Mouse (Mus musculus) common myeloid progenitor, adult 5-6 weeks (primary cell): ENCODE results near the gene Tapbp. TPM values are rescaled to one million over a fixed set of nuclear protein-coding genes. Genes with fewer than 3 reads are reported as not detected.
A peak's percentile ranks its signal among the peaks of the same experiment; 100 is the strongest.

Experiments used
- ATAC-seq: replicated peaks from 2 replicates; pipeline ENCODE4 v1.8.0; 2016; ENCODE audit warnings: low read depth, mild to moderate bottlenecking, moderate TSS enrichment, inconsistent platforms; ENCODE audit not compliant: poor library complexity, severe bottlenecking
- total RNA-seq: library from RNA; stranded (forward); fragments of 200-1000, 187-1606 nt; gene quantifications from 2 replicates; pipeline ENCODE4 v1.2.3, GENCODE M21; 2017

Tapbp gene
- total RNA-seq, 1 experiment from 2014 or later: 56.4 TPM

- ATAC-seq: no peak
These were observed 41.8 kb downstream of the Tapbp start for GRCm38 (mm10) chr17:33957493-33957892.

- no peak for ATAC-seq
These were observed 42.8 kb downstream of the Tapbp start for GRCm38 (mm10) chr17:33958451-33958850.

DNA sequence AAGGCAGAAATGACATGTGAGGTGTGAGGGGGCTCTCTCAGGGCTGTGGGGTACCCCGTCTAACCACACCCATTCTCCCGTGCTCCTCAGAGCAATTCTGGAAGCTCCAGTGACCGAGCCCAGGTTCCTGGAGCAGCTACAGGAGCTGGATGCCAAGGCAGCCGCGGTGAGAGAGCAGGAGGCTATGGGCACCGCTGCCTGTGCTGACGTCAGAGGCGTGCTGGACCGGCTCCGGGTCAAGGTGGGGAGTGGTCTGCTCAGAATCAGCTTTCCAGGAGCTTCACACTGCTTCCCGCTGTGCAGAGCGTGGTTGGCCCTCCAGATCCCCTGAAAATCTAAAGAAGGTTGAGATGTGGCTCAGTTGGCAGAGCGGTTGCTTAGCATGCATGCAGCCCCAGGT lies 43.4 kb downstream of the Tapbp start:
- no peak for ATAC-seq

DNA sequence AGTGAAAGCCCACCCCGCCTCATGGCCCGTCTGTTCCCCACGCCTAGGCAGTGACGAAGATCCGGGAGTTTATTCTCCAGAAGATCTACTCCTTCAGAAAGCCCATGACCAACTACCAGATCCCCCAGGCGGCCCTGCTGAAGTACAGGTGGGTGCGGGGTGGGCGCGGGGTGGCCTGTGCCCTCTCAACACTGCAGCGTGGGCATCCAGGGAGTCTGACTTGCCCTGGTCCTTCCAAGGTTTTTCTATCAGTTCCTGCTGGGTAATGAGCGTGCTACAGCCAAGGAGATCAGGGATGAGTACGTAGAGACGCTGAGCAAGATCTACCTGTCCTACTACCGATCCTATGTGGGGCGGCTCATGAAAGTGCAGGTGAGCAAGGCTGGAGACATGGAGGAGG lies 44.2 kb downstream of the Tapbp start:
- ATAC-seq: no peak

- no peak for ATAC-seq
These were observed 47.2 kb downstream of the Tapbp start for GRCm38 (mm10) chr17:33962876-33963275.

DNA sequence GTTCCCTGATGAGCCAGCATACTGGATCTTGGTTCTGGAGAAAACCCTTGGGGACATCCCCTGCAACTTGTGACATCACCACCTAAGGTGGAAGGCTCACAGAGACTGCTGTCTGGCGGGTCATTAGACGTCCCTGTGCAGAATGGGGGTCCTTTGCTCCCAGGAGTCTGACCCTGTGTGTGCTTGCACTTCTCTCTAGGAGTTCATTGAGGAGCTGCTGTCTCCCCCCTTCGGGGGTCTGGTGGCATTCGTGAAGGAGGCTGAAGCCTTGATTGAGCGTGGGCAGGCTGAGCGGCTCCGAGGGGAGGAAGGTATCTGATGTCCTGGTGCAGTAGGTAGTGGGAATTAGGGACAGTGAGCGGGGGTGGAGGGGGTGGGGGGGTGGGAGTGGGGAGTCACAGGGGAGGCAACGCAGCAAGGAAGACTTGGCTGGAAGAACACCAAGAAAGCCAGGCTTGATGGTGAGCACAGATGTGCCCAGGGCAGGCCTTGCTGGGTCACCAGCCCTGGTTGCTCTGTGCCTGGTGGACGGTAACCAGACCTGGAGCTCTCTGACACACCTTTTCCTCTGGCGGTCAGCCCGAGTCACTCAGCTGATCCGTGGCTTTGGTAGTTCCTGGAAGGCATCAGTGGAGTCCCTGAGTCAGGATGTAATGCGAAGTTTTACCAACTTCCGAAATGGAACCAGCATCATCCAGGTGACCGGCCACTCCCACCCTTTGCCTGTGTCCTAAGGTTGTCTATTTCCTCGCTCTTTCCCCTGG lies 49.6 kb downstream of the Tapbp start:
- ATAC-seq: no peak

GRCm38 (mm10) chr17:33965846-33966550 lies 50.3 kb downstream of the Tapbp start:
- no peak for ATAC-seq

- ATAC-seq: peak; percentile 81
These were observed 52.8 kb downstream of the Tapbp start for GRCm38 (mm10) chr17:33968489-33968888.

DNA sequence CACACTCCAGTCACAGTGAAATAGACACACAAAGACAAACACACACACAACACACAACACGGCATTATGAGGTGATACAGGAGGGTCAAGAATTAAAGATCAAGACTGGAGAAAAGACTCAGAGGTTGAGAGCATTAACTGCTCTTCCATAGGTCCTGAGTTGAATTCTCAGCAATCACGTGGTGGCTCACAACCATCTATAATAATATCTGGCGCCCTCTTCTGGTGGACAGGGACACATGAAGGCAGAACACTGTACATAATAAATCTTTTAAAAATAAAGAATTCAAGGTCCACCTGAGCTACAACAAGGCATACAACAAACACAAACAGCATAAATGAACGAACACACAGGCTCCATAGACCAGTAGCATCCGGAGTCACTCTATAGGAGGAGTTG lies 53.2 kb downstream of the Tapbp start:
- peak; percentile 24 for ATAC-seq

GRCm38 (mm10) chr17:33969394-33969793 lies 53.7 kb downstream of the Tapbp start:
- ATAC-seq: no peak

DNA sequence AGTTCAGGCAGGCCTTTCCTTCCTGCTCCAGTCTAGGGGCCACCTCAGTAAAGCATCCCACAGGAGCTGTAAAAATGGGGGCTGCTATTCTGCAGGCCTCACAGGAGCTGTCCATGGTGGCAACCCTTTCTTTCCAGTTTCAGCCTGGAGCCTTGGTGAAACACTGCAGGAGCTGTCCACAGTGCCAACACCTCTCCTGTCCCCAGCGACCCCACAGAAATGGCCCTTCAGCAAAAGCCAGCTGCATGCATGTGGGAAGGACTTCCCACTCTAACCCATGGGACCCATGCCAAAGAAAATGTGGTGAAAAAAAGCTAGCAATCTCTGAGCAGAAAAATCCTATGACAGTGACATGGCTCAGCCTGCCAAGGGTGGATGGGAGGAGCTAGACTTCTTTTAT lies 57.0 kb downstream of the Tapbp start:
- ATAC-seq: peak; percentile 43

DNA sequence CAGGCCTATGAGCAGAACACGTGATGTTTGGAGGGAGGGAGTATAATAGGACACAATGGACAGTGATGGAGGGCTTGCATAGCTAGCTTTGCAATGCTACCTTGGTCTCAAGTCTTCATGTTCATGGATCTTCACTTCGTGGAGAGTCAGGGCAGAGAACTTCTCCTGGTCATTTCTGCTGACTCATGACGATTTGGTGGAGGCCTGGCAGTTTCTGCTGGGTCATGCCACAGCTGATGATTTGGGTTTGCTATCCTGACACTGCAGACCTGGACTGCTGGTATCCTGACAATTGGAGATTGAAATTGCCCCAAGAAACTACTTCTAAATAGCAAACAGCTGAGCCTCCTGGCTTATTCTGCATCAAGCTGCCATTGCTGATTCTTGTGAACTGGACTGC lies 57.9 kb downstream of the Tapbp start:
- ATAC-seq: no peak

- ATAC-seq: no peak
These were observed 62.3 kb downstream of the Tapbp start for GRCm38 (mm10) chr17:33977861-33978557.

DNA sequence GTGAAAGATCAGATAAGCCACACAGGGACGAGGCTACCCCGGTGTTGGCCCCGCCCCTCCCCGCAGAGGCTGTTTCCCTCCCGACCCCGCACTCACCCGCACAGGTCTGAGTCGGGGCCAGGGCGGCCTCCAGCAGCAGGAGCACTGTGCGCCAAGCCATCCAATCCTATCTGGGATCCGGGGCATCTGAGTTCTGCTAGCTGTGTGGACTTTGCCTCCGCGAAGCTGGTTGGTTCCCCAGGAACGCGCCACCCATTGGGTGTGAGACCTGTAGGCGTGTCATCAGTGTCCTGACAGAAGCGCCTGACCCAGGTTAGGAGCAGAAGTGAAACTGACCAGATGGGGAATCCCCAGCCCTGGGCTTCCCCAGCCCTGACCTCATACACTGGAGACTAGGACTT lies 62.9 kb downstream of the Tapbp start:
- ATAC-seq: peak; percentile 90

Other genes starting within 250 kb of the Tapbp start
- gene Hnrnpm, start 229.0 kb upstream of the Tapbp start, total RNA-seq: 414 and 543 TPM in 2 replicates
- gene March2, start 197.2 kb upstream of the Tapbp start, total RNA-seq: 31.5 and 35.0 TPM in 2 replicates
- gene Rab11b, start 155.4 kb upstream of the Tapbp start, total RNA-seq: 42.5 and 65.0 TPM in 2 replicates
- 5.9 and 14.2 TPM in 2 replicates for gene Angptl4, start 134.1 kb upstream of the Tapbp start, total RNA-seq
- gene Kank3, start 105.4 kb upstream of the Tapbp start, total RNA-seq: 4.6 and 5.5 TPM in 2 replicates
- gene Rps28, start 91.3 kb upstream of the Tapbp start, total RNA-seq: 2,900 and 3,215 TPM in 2 replicates
- 107 and 132 TPM in 2 replicates for gene Ndufa7, start 91.3 kb upstream of the Tapbp start, total RNA-seq
- gene Cd320, start 72.8 kb upstream of the Tapbp start, total RNA-seq: 9.5 and 20.2 TPM in 2 replicates
- not detected in 2 replicates for gene Gm7029, start 42.1 kb upstream of the Tapbp start, total RNA-seq
- 29.6 and 37.5 TPM in 2 replicates for gene Kifc1, start 25.2 kb upstream of the Tapbp start, total RNA-seq
- gene Platr17, start 10.8 kb upstream of the Tapbp start, total RNA-seq: 1.2 and 1.5 TPM in 2 replicates
- 24.1 and 44.4 TPM in 2 replicates for gene Daxx, start 6.5 kb upstream of the Tapbp start, total RNA-seq
- 16.6 and 24.1 TPM in 2 replicates for gene Zbtb22, start within 50 bp of the Tapbp start, total RNA-seq
- gene Rgl2, start 13.6 kb downstream of the Tapbp start, total RNA-seq: 21.2 and 22.5 TPM in 2 replicates
- gene Pfdn6, start 24.4 kb downstream of the Tapbp start, total RNA-seq: 128 and 170 TPM in 2 replicates
- 50.0 and 62.5 TPM in 2 replicates for gene Wdr46, start 24.8 kb downstream of the Tapbp start, total RNA-seq
- 2.6 and 2.7 TPM in 2 replicates for gene B3galt4, start 35.6 kb downstream of the Tapbp start, total RNA-seq
- gene Vps52, start 39.9 kb downstream of the Tapbp start, total RNA-seq: 13.0 and 16.4 TPM in 2 replicates
- gene Rps18, start 40.1 kb downstream of the Tapbp start, total RNA-seq: 1,549 and 1,746 TPM in 2 replicates
- gene H2-K1, start 84.4 kb downstream of the Tapbp start, total RNA-seq: 983 and 1,076 TPM in 2 replicates
- gene Ring1, start 108.8 kb downstream of the Tapbp start, total RNA-seq: 11.9 and 12.8 TPM in 2 replicates
- gene H2-Ke6, start 112.2 kb downstream of the Tapbp start, total RNA-seq: 43.8 and 60.6 TPM in 2 replicates
- 70.5 and 100 TPM in 2 replicates for gene Slc39a7, start 115.8 kb downstream of the Tapbp start, total RNA-seq
- gene Rxrb, start 115.9 kb downstream of the Tapbp start, total RNA-seq: 34.1 and 36.3 TPM in 2 replicates
- 4.1 and 10.4 TPM in 2 replicates for gene Col11a2, start 123.5 kb downstream of the Tapbp start, total RNA-seq
- gene H2-Oa, start 176.4 kb downstream of the Tapbp start, total RNA-seq: 7.8 and 10.5 TPM in 2 replicates
- 90.2 and 104 TPM in 2 replicates for gene H2-DMa, start 203.6 kb downstream of the Tapbp start, total RNA-seq
- gene Brd2, start 206.7 kb downstream of the Tapbp start, total RNA-seq: 347 and 388 TPM in 2 replicates
- 3.3 and 5.5 TPM in 2 replicates for gene H2-DMb2, start 227.4 kb downstream of the Tapbp start, total RNA-seq
- gene H2-DMb1, start 237.2 kb downstream of the Tapbp start, total RNA-seq: 31.9 and 35.1 TPM in 2 replicates